Mouse (Mus musculus): Measurements from ENCODE around the gene Tfe3. TPM values are rescaled to one million over a fixed set of nuclear protein-coding genes. Genes with fewer than 3 reads are reported as not detected.
A peak's percentile ranks its signal among the peaks of the same experiment; 100 is the strongest.

The Tfe3 gene
- total and polyA plus RNA-seq, 2 experiments = 4.7 to 17.0 TPM

DNA sequence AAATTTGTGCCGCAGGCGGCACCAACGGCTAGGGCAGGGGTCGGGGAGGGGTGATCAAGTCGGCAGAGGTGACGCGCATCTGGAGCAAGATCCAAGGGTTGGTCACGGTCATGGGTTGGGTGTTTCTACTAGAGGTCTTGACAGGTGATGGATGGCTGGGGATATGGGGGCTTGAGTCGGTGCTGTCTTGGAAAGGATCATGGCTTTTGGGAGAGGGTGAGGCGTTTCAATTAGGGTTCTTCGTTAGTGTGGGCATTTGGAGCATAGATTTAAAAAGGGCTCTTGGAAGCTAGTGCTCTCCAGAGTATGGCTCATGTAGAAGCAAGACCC, 40.1 kb upstream of the Tfe3 start:
- no peak for DNase-seq (ENCODE audit: extremely low read depth, low read depth, low spot score)
- Histone ChIP-seq H3K9ac (ENCODE audit: low read depth, low read length) (peak overlapping the region; percentile 83), H3K36me3 (ENCODE audit: control insufficient read depth, insufficient read depth, low read length) (peaks cover 2% of the 10 kb centered on the region; the same call in 1 of the 2 replicates), H3K4me3 (ENCODE audit: insufficient read depth, low read depth, low read length) (peak overlapping the region; percentile 86), H3K4me1 (ENCODE audit: control insufficient read depth, insufficient read depth, low read length) (no peaks in the 10 kb centered on the region), H3K27ac (replicated peaks; ENCODE audit: insufficient read depth, low read depth, low read length) (peak overlapping the region; percentile 98), H3K27me3 (ENCODE audit: control insufficient read depth, insufficient read depth, low read length) (no peaks in the 10 kb centered on the region), H3K79me2 (ENCODE audit: control insufficient read depth, insufficient read depth, low read length) (peaks cover 3% of the 10 kb centered on the region; the same call in 1 of the 2 replicates)
- TF ChIP-seq CTCF (IDR thresholded peaks at IDR 0.05; ENCODE audit: low read depth, low read length) (no peak), POLR2A (IDR thresholded peaks at IDR 0.05; ENCODE audit: extremely low read depth, insufficient read depth, low read length) (peak; percentile 57; the same call in 1 of the 2 replicates)
- 0% methylated on average over 11 of the region's 11 CpGs for WGBS

DNA sequence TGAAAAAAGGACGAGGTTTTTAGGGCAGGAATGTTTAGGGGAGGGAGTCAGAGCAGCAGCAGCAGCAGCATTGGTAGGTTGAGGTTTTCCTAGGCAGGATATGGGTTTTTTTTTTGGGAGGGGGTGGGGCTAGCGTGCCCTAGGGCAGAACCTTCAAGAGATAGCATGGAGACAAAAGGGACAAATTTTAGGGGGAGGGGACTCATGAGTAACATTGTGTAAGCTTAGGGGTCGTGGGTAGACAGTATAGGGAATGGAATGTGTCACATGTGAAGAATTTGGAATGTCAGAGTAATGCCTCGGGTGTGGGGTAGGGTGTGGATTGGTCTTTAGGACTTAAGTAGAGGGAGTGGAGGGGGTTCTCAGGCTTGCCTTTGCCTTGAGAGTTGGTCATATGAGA, 39.7 kb upstream of the Tfe3 start:
- no peaks in the 10 kb centered on the region for H3K4me1 ChIP-seq (ENCODE audit: control insufficient read depth, insufficient read depth, low read length)
- peak overlapping the region; percentile 83 for H3K9ac ChIP-seq (ENCODE audit: low read depth, low read length)
- 2% methylated on average over 4 of the region's 4 CpGs for WGBS
- peak overlapping the region; percentile 98 for H3K27ac ChIP-seq (replicated peaks; ENCODE audit: insufficient read depth, low read depth, low read length)
- H3K36me3 ChIP-seq (ENCODE audit: control insufficient read depth, insufficient read depth, low read length) = peaks cover 2% of the 10 kb centered on the region; the same call in 1 of the 2 replicates
- no peaks in the 10 kb centered on the region for H3K27me3 ChIP-seq (ENCODE audit: control insufficient read depth, insufficient read depth, low read length)
- TF ChIP-seq CTCF (IDR thresholded peaks at IDR 0.05; ENCODE audit: low read depth, low read length) = no peak
- TF ChIP-seq POLR2A (IDR thresholded peaks at IDR 0.05; ENCODE audit: extremely low read depth, insufficient read depth, low read length) = no peak
- peak overlapping the region; percentile 86 for H3K4me3 ChIP-seq (ENCODE audit: insufficient read depth, low read depth, low read length)
- peaks cover 3% of the 10 kb centered on the region; the same call in 1 of the 2 replicates for H3K79me2 ChIP-seq (ENCODE audit: control insufficient read depth, insufficient read depth, low read length)
- no peak for DNase-seq (ENCODE audit: extremely low read depth, low read depth, low spot score)

DNA sequence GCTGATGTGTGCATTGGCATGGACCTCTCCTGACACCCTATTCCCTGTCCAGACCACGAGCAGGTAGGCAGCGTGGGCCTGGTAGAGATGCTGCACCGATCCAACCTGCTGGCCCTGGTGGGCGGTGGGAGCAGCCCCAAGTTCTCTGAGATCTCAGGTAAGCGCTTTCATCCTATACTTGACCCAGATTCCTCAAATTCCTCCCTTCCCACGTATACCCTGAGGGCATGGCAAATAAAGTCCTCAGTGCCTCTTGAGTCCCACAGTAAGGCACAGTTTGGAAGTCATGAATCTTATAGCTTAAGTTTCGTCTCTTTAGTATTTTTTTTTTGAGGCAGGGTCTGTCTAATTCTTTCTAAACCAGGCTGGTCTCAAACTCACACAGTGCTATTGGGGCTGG, 38.2 kb upstream of the Tfe3 start:
- Histone ChIP-seq H3K27ac (replicated peaks; ENCODE audit: insufficient read depth, low read depth, low read length) (no peak overlapping the region), H3K4me3 (ENCODE audit: insufficient read depth, low read depth, low read length) (no peak overlapping the region), H3K4me1 (ENCODE audit: control insufficient read depth, insufficient read depth, low read length) (no peaks in the 10 kb centered on the region; the same call in none of the 2 replicates), H3K79me2 (ENCODE audit: control insufficient read depth, insufficient read depth, low read length) (peaks cover 3% of the 10 kb centered on the region; the same call in 1 of the 2 replicates), H3K27me3 (ENCODE audit: control insufficient read depth, insufficient read depth, low read length) (no peaks in the 10 kb centered on the region), H3K9ac (ENCODE audit: low read depth, low read length) (no peak overlapping the region), H3K36me3 (ENCODE audit: control insufficient read depth, insufficient read depth, low read length) (peaks cover 2% of the 10 kb centered on the region; the same call in 1 of the 2 replicates)
- TF ChIP-seq CTCF (IDR thresholded peaks at IDR 0.05; ENCODE audit: low read depth, low read length) (no peak), POLR2A (IDR thresholded peaks at IDR 0.05; ENCODE audit: extremely low read depth, insufficient read depth, low read length) (no peak)
- DNase-seq (ENCODE audit: extremely low read depth, low read depth, low spot score) = no peak
- WGBS = 93% methylated on average over 7 of the region's 7 CpGs

DNA sequence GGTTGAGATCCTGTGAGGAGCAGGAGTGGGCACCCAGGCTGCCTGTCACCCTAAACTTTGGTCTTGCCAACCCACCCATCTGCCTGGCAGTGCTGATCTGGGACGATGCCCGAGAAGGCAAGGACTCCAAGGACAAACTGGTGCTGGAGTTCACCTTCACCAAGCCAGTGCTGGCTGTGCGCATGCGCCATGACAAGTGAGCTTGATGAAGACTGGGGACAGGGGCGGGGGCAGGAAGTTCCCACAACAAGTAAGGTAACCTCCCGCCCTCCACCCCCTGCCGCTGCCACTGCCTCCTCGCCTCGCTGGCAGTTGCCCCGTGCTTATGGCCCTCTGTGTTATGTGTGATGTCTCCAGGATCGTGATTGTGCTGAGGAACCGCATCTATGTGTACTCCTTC, 36.5 kb upstream of the Tfe3 start:
- Histone ChIP-seq H3K27me3 (ENCODE audit: control insufficient read depth, insufficient read depth, low read length) (no peaks in the 10 kb centered on the region), H3K36me3 (ENCODE audit: control insufficient read depth, insufficient read depth, low read length) (peaks cover 2% of the 10 kb centered on the region; the same call in 1 of the 2 replicates), H3K27ac (replicated peaks; ENCODE audit: insufficient read depth, low read depth, low read length) (no peak overlapping the region), H3K4me3 (ENCODE audit: insufficient read depth, low read depth, low read length) (no peak overlapping the region), H3K79me2 (ENCODE audit: control insufficient read depth, insufficient read depth, low read length) (peaks cover 3% of the 10 kb centered on the region; the same call in 1 of the 2 replicates), H3K9ac (ENCODE audit: low read depth, low read length) (no peak overlapping the region), H3K4me1 (ENCODE audit: control insufficient read depth, insufficient read depth, low read length) (no peaks in the 10 kb centered on the region; the same call in none of the 2 replicates)
- 86% methylated on average over 12 of the region's 12 CpGs for WGBS
- no peak for TF ChIP-seq POLR2A (IDR thresholded peaks at IDR 0.05; ENCODE audit: extremely low read depth, insufficient read depth, low read length)
- no peak for TF ChIP-seq CTCF (IDR thresholded peaks at IDR 0.05; ENCODE audit: low read depth, low read length)
- DNase-seq (ENCODE audit: extremely low read depth, low read depth, low spot score) = no peak

DNA sequence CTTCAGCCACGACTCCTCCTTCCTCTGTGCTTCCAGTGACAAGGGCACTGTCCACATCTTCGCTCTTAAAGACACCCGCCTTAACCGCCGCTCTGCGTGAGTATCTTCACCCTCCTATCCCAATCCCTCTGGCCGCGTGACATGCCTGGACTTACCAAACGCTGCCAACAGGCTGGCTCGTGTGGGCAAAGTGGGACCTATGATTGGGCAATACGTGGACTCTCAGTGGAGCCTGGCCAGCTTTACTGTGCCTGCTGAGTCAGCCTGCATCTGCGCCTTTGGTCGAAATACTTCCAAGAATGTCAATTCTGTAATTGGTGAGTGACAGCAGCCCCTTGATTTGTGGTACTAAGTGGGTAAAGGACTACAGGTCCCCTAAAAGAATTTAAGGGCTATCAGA, 35.2 kb upstream of the Tfe3 start:
- WGBS = 23% methylated on average over 13 of the region's 13 CpGs
- peaks cover 3% of the 10 kb centered on the region; the same call in 1 of the 2 replicates for H3K79me2 ChIP-seq (ENCODE audit: control insufficient read depth, insufficient read depth, low read length)
- H3K4me3 ChIP-seq (ENCODE audit: insufficient read depth, low read depth, low read length) = no peak overlapping the region
- H3K27me3 ChIP-seq (ENCODE audit: control insufficient read depth, insufficient read depth, low read length) = no peaks in the 10 kb centered on the region
- peak; percentile 78 for DNase-seq (ENCODE audit: extremely low read depth, low read depth, low spot score)
- no peaks in the 10 kb centered on the region; the same call in none of the 2 replicates for H3K4me1 ChIP-seq (ENCODE audit: control insufficient read depth, insufficient read depth, low read length)
- TF ChIP-seq POLR2A (IDR thresholded peaks at IDR 0.05; ENCODE audit: extremely low read depth, insufficient read depth, low read length) (no peak), CTCF (IDR thresholded peaks at IDR 0.05; ENCODE audit: low read depth, low read length) (no peak)
- no peak overlapping the region for H3K9ac ChIP-seq (ENCODE audit: low read depth, low read length)
- H3K36me3 ChIP-seq (ENCODE audit: control insufficient read depth, insufficient read depth, low read length) = peaks cover 2% of the 10 kb centered on the region; the same call in 1 of the 2 replicates
- H3K27ac ChIP-seq (replicated peaks; ENCODE audit: insufficient read depth, low read depth, low read length) = no peak overlapping the region; the same call in 1 of the 2 replicates

DNA sequence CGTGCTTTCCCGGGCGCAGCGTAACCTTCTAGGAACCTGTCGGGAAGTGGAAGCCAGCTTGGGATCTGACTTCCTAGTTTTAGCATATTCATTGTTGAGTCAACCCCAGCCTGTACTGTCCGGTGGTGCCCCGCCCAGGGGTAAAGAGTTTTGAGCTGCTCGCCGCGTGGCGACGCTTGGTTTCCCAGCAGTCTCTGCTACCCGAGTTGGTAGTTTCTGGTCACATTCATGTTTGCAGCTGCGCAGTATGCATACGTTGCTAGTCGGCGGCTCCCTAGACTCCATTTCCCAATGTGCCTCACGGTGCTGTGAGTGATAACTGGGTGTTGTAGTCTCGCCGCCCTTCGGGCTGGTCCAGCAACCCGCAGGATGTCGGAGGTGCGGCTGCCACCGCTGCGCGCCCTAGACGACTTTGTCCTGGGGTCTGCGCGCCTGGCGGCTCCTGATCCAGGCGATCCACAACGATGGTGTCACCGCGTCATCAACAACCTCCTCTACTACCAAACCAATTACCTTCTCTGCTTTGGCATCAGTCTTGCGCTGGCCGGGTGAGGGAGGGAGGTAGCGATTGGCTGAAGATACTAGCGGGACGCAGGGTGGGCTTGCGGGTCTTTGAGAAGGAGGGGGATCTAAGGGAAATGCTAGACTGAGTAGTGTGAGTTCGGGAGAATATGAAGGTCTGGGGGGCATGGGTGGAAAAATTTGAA, 34.0 kb upstream of the Tfe3 start, which contains the start of gene Praf2:
Praf2 (plus strand) TSS at position 225 of the 707 bp plus-strand sequence.
- peak within 1 kb of the TSS; percentile 59 for H3K4me3 ChIP-seq (ENCODE audit: insufficient read depth, low read depth, low read length)
- no peak for TF ChIP-seq POLR2A (IDR thresholded peaks at IDR 0.05; ENCODE audit: extremely low read depth, insufficient read depth, low read length)
- no peak for TF ChIP-seq CTCF (IDR thresholded peaks at IDR 0.05; ENCODE audit: low read depth, low read length)
- no peaks in the 10 kb centered on the region for H3K27me3 ChIP-seq (ENCODE audit: control insufficient read depth, insufficient read depth, low read length)
- peak within 1 kb of the TSS; percentile 9; the same call in 1 of the 2 replicates for H3K9ac ChIP-seq (ENCODE audit: low read depth, low read length)
- peaks cover 2% of the 10 kb centered on the region; the same call in 1 of the 2 replicates for H3K36me3 ChIP-seq (ENCODE audit: control insufficient read depth, insufficient read depth, low read length)
- no peaks in the 10 kb centered on the region; the same call in none of the 2 replicates for H3K4me1 ChIP-seq (ENCODE audit: control insufficient read depth, insufficient read depth, low read length)
- H3K79me2 ChIP-seq (ENCODE audit: control insufficient read depth, insufficient read depth, low read length) = no peaks in the 10 kb centered on the region
- H3K27ac ChIP-seq (replicated peaks; ENCODE audit: insufficient read depth, low read depth, low read length) = peak within 1 kb of the TSS; percentile 28; the same call in 1 of the 2 replicates
- WGBS = 9% methylated on average over 42 of the region's 42 CpGs
- peak; percentile 78 for DNase-seq (ENCODE audit: extremely low read depth, low read depth, low spot score)
